Mouse (Mus musculus): ENCODE data around the gene Sart1.
"Not testable (repeated sequence)": the region's sequence is repeated elsewhere in the genome, so short reads cannot be mapped to it uniquely, and the experiment has no call there.

The Sart1 gene

DNA sequence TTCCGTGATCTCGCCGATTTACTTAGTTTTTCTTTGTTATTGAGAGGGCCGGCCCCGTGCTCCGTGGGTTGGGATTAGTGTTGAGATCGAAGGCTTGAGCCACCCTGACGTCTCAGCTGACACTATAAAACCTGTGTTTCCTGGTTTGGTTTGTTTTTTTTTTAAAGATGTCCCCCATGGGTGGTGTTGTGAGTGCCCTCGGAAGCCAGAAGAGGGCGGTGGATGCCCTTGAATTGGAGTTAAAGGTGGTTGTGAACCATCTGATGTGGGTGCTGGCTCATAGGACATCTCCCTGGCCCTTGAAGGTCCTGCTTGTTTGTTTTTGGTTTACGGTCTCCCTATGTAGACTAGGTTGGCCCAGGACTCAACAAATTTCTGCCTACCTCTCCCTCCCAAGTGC lies 21.0 kb downstream of the Sart1 start:
- no peak for DNase-seq

DNA sequence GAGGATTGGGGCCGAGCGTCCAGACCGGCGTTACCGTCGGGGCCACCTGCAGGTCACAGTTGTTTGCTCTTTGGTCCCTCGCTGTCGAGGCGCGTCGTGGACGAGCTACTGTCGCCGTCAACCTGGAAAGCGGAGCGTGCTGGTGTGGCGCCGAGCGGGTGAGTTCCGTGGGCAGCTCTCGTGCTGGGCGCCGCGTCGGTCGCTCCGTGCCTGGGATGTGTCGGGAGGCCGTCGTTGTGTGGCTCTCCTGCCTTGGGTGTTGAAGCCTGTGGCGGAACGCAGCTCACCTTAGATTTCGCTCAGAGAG lies 21.5 kb downstream of the Sart1 start, which contains the start of gene Banf1:
Gene Banf1, minus strand, starts transcription at position 116 of the 307 bp plus-strand sequence.
- DNase-seq, result no peak

DNA sequence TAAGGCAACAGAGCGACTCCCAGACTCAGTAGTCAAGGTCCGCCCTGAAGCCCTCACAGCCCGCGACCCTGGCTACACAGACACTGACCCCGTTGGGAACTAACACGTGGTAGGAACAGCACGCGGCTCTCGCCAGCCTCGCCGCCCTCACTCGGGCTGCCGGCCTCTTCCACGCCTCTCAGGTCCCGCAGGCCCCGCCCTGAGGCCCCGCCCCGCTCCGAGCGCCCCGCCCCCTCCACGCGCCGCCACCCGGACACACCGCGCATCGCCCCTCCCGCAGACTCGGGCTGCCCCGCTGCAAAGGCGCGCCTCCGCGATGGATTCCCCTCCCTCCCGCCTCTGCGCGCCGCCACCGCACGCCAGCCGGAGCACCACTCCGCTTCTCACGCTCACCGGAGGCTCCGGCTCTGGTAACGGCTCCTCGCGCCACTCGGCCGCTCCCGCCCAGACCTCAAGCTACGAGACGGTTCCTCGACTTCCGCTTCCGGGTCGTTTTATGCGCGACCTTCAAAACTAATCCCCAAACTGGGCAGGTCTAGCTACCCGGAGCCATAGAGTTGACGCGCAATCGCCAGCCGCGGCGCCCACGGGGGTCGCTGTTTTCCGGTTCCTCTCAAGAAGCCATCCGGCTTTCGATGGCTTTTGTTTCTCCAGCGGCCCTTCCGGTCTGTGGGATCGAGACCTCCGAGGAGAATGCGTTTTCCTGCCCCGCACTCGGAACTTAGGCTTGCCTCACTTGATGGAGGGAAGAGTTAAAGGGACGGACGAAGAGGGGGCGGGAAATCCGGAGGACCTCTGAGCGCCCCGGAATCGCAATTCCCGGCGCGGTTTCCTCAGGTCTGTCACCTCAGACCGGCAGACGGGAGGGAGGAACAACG lies 22.1 kb downstream of the Sart1 start, which contains the start of gene Eif1ad:
Gene Eif1ad, plus strand, starts transcription at position 567 of the 878 bp plus-strand sequence.
- DNase-seq, result peak; percentile 91 to 93

DNA sequence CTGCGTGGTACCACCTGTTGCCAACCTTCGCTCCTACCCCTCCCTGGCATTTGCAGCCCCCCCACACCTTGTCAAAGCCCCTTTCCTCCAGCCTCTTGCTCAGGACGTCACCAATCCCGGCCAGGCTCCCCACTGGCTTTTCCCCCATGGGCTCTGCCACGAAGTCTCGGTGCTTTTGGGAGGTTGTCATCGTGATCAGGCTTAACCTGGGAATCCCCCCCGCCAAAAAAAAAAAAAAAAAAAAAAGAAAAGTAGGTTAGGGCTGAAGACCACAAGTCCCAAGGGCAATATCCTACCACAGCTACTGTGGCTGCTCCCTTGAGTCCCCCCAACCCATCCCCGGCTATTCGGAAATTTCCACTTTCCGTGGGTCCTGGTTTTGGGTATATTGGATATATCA lies 22.8 kb downstream of the Sart1 start:
- DNase-seq, result peak in 1 of 2 experiments; percentile 38

DNA sequence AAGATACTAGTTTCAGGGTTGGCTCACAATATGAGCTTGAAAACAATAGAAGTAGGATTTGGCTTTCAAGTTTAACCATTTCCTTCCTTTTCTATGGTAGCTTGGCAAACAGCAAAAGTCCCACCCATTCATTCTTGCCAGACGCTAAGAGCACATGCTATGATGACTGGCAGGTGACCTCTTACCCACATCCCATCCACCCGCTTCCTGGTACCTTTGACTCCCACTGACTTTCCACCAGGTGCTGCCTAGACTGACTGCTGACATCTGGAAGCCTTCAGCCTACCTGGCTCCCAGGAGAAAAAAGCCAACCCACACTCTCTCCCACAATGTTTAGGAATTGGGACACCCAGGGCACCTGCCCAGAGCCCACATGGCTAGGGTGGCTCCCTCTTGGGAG lies 24.4 kb downstream of the Sart1 start:
- DNase-seq, result no peak

DNA sequence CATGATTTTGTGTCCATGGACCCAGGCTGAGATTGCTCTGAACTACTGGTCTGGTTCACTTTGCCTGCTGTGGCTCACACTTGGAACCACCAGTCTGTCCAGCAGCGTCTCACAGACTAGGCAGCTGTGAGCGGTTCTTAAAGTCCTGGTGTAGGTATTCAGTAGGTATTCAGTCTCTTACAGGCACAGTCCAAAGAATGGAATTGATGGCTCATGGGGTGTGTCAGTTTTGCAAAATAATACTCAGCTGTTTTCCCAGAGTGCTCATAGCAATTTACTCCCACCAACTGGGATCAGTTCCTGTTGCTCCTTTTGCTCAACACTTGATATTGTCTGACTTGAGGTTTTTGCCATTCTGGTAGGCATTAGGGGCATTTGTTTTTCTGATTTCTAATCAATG lies 26.3 kb downstream of the Sart1 start:
- no peak for DNase-seq

DNA sequence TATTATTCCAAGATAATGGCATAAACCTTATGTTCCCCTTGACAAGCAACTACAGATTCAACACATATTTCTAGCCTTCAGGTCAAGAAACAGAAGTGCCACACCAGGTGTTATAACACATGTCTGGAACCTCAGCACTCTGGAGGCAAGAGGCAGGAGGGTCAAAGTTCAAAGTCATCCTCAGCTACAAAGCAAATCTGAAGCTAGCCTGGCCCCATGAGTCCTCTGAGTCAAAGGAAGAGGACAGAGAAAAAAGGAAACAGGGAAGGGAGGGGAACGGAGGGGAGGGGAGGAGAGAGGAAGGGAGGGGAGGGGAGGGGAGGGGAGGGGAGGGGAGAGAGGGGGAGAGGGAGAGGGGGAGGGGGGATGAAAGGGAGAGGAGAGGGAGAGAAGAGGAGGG lies 32.4 kb downstream of the Sart1 start:
- no peak for DNase-seq

DNA sequence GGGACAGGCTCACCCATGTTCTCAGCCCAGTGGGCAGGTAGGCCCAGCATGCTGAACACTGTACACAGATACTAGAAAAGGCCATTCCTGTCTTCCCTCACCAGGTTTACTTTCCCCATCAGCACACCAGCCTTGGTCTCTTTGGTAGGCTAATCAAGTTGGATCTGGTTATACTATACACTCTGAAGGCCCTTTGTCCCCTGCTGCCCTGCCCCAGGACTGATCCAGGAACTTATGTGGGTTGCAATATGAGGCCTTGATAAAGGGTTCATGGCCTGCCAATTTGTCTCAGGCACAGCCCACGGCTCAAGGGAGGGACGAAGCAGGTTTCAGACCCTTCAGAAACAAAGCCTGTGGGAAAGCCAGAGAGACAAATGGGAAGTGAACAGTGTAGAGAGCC lies 34.9 kb downstream of the Sart1 start:
- no peak for DNase-seq

DNA sequence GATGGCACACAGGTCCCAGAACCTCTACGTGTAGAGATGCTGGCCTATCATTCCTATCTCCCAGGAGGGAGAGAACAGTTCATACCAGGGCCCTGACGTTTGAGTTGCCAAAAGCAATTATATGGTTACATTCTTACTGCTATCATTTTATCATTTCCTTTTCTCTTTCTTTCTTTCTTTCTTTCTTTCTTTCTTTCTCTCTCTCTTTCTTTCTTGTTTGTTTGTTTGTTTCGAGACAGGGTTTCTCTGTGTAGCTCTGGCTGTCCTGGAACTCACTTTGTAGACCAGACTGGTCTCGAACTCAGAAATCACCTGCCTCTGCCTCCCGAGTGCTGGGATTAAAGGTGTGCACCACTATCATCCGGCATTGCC lies 39.0 kb downstream of the Sart1 start, which contains the start of gene Cst6:
Gene Cst6, minus strand, starts transcription at position 73 of the 372 bp plus-strand sequence.
- not testable (repeated sequence) for DNase-seq

DNA sequence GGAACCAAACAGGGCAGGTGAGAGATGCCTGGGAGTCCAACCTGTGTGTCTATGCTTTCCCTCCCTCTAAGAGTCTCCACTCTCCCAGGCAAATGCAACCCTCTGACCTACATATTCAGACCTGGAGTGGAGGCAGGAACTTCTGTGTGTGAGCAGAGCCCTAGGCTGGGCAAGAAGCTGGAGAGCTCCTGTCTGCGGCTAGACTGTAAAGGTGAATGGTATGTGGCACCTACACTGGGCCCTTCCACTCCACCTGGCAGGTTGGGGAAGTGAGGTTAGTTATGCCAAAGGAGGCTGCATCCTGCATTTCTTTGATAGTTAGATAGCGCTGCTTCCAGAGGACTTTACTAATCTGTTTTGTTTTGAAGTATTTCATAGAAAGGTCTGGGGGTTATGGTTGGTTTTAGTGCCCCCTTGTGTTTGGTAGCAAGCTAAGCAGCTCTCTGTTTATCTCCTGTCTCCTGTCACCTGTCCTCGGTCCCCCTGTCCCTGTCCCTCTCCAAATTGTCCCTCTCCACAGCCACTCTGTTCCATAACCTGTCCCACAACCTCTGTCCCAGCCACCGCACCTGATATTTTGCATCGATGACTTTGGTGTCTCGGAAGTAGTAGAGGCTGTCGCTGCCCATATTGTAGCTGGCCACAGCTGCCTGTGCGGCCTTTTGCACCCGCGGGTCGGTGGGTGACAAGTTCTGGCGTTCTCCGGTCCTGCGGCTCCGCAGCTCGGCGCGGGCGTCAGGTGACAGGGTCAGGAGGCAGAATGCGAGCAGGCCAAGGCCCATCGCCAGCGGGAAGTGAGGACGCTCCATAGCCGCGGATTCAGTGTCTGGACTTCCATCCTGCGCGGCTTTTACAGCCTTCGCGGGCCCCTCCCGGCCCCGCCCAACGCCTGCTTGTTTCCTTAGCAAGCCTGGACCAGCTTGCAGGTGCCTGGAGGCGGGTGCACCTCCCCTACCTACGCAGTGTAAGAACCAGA lies 39.7 kb downstream of the Sart1 start:
- DNase-seq, result peak; percentile 29

DNA sequence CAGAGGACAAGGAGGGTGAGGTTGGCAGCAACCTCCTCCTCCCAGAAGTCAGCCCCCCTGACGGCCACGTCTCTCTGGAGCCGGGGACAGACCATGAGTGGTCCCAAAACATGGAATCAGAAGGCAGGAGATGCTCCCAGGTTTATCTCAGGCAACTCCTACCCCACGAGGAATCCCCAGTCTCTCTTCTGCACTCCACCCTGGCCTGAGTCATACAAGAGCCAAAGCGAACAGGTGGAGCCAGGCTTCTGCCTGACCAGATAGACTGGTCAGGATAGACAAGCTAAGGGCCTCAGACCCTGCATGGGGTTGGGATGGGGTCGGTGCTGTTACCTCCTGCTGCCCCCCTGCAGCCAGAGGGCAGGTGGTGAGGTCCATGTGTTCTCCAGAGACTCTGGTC lies 40.4 kb downstream of the Sart1 start:
- no peak for DNase-seq

DNA sequence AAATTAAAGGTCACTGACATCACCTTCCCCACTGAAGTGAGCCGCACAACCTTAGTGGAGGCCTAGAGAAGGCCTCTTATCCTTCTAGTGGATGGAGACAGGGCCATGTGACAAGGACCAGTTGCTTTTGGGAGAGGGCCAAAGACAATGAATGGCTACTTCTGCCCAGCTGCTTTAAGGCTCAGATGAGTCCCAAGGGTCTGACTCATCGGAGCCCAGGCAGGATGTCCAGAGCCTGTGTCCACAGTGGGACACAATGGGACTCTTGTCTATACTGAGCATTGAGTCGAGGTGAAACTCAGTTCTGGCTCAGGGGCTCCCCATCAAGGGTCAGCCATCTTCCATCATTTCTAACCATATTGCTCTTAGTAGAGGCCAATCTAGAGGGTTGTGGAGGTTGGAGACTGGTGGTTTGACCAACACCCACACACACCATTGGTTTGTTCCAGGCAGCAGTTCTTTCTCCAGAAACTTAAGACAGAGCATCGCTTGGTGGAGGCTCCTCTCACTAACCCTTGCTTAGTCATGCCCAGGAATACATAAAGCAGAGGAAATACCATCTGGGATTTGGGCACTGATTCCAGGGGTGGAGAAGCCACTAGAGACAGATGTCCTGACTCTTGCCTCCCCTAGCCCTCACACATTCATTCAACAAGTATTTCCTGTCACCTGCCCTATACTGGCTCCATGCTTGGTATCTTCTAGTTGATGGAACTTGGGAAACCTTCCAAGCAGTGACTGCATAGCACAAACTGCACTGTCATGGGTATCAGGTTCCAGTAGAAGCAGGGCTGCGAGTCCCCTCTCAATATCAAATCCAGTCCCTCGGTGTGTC lies 43.0 kb downstream of the Sart1 start:
- no peak for DNase-seq

DNA sequence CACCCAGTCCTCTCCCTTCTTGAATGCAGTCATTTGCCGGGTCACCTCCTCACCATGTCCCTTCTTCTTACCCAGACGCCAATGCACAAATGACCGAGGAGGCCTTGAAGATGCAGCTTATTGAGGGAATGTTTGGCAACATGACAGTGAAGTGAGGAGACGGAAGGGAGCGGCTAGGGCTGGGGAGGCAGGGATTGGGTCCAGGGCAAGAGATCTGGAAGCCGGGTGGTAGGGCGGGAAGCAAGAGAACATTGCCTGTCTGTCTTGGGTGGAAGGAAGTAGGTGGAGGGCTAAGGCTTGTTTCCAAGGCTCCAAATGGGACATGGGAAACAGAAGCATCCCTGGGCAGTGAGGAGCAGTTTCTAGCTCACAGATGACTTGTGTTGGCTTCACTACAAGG lies 47.1 kb downstream of the Sart1 start:
- DNase-seq, result no peak

DNA sequence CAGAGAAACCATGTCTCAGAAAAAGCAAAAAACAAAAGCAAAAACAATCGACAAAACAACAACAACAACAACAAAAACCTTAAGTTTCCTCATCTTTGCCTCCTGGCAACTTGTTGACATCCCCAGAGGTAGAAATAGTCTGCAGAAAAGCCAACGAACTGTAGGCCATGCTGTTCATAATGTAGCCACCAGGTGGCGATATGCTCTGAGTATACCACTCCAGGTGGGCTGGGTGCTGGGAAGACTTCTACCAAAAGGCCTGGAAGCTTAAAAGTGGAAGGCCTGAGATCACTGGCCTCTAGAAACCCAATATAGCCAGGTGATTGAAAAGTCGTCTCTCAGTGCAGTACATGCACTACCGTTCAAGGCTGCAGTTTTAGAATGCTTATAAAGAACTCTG lies 50.5 kb downstream of the Sart1 start:
- DNase-seq, result peak; percentile 74 to 75

DNA sequence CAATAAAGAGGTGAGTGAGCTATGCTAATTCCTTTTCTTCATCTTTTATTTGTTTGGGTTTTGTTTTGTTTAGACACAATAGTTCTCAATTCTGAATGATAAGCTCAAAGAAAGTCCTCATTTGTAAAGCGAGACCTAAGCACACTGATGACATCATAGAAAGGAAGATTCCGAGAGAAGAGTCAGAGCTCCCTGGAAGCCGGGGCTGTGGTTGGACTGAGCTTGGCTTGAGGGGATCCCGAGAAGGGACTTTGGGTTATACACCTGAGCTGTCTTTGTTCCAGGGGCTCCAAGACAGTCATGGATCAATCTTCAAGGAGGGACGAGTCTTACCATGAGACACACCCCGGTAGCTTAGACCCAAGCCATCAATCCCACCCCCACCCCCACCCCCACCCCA lies 53.1 kb downstream of the Sart1 start, which contains the start of gene Catsper1:
Gene Catsper1, plus strand, starts transcription at position 301 of the 400 bp plus-strand sequence.
- no peak for DNase-seq

DNA sequence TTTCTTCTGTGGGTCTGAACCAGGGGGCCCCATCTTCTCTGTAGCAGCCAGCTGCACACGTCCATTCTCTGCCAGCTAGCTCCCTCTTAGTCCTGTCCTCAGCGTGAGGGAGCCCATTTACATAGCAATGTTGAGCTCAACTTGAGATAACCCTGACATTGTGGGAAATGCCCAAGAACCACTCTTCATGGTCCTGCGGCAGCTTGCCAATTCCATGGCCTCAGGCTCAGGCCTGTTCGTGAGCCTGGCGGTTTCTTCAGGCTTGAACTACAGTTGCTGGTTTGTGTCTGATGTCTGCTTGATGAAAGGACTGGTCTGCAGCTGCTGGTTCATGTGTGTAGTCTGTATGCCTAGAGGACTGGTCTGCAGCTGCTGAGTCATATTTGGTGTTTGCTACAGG lies 53.8 kb downstream of the Sart1 start:
- no peak for DNase-seq

DNA sequence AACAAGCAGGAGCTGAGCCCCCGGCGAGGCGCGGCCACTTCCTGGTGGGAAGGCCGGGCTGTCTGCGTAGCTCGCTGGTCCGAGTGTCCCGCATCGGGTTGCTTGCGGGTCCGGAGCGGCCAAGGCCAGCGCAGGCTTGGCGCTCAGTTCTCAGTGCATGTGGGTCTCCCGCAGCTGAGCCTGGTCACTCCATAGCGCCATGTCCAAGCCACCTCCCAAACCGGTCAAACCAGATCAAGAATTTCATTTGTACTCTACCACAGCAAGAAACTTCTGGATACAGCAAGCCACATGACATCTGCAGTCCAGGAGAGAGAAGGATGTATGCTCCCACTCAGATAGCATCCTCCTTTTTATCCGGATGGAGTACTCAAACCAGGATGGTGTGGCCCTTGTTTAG lies 60.5 kb downstream of the Sart1 start:
- DNase-seq, result no peak

Data from thymus, postnatal 36 days (tissue).